Mouse (Mus musculus): Measurements from ENCODE around the gene Rab3d. TPM values are rescaled to one million over a fixed set of nuclear protein-coding genes. Genes with fewer than 3 reads are reported as not detected.

The Rab3d gene
- total RNA-seq, 1 experiment = 4.4 TPM

DNA sequence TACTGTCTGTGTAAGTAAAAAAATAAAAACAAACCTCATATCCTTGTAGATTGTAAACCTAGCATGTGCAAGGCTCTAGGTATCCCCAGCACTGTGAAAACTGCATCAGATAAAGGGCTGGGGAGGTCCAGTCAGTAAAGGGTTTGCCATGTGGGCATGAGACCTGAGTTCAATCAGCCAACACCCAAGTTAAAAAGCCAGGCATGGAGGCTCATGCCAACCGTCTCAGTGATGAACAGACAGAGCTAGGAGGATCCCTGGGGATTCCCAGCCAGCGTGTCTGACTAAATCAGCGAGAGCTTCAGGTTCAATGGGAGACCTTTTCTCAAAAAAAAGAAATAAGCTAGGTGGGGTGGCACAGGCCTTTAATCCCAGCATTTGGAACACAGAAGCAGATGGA is 7.0 kb upstream of the Rab3d start:
- TF ChIP-seq CHD2 (IDR thresholded peaks at IDR 0.05; ENCODE audit: low read depth, low read length) (no peak), ZC3H11A (IDR thresholded peaks at IDR 0.05; ENCODE audit: borderline replicate concordance, low read depth, low read length) (no peak), HCFC1 (IDR thresholded peaks at IDR 0.05; ENCODE audit: borderline replicate concordance, insufficient read depth, low read length) (no peak), MAFK (IDR thresholded peaks at IDR 0.05; ENCODE audit: insufficient read depth, low read depth, low read length) (no peak), ZNF384 (IDR thresholded peaks at IDR 0.05; ENCODE audit: low read depth, low read length) (no peak)
- Histone ChIP-seq H3K4me1 (ENCODE audit: control insufficient read depth in 2 of 2, insufficient read depth in 2 of 2, low read length in 2 of 2, poor library complexity in 1 of 2) (peaks cover 0 to 7% of the 10 kb centered on the region in 2 experiments; a peak in 2 of 4 replicates), H3K27ac (ENCODE audit: insufficient read depth, low read depth, low read length, poor library complexity, severe bottlenecking) (no peak overlapping the region), H3K4me3 (ENCODE audit: insufficient read depth in 1 of 2, low read depth in 1 of 2, low read length in 2 of 2, poor library complexity in 1 of 2, severe bottlenecking in 1 of 2) (no peak overlapping the region), H3K9ac (ENCODE audit: insufficient read depth, low read depth, low read length, poor library complexity, severe bottlenecking) (no peak overlapping the region), H3K9me3 (ENCODE audit: control insufficient read depth, insufficient read depth, low read depth, low read length) (no peaks in the 10 kb centered on the region), H3K36me3 (ENCODE audit: control insufficient read depth, insufficient read depth, low read length, poor library complexity, severe bottlenecking) (peaks cover 14% of the 10 kb centered on the region; the same call in 1 of the 2 replicates)
- no peak for DNase-seq (ENCODE audit: low read depth, low spot score)
- in situ Hi-C loops (cut with MboI; ENCODE audit: low sequenced_read_pairs in 2 of 2, unreplicated experiment in 2 of 2) = no loop called here

DNA sequence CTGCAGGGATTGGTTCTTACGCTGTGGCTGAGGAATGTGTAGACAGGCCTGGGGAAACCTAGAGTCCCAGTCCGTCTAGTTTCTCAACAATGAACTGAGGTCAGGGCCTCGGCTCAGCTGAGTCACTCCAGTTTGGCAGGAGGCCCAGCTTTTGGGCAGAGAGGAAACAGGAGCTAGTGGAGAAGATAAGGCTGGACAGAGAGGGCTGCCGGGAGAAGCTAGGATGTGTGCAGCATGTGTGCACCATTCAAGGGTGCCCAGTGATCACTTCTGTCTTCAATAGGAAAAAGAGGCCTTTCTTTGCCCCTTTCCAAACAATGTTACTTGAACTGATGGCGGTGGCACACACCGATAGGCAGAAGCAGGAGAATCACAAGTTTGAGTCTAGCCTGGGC is 6.1 kb upstream of the Rab3d start:
- Histone ChIP-seq H3K9ac (ENCODE audit: insufficient read depth, low read depth, low read length, poor library complexity, severe bottlenecking) (no peak overlapping the region), H3K36me3 (ENCODE audit: control insufficient read depth, insufficient read depth, low read length, poor library complexity, severe bottlenecking) (peaks cover 14% of the 10 kb centered on the region; the same call in 1 of the 2 replicates), H3K4me3 (ENCODE audit: insufficient read depth in 1 of 2, low read depth in 1 of 2, low read length in 2 of 2, poor library complexity in 1 of 2, severe bottlenecking in 1 of 2) (no peak overlapping the region), H3K4me1 (ENCODE audit: control insufficient read depth in 2 of 2, insufficient read depth in 2 of 2, low read length in 2 of 2, poor library complexity in 1 of 2) (peaks cover 0 to 7% of the 10 kb centered on the region in 2 experiments; a peak in 2 of 4 replicates), H3K9me3 (ENCODE audit: control insufficient read depth, insufficient read depth, low read depth, low read length) (no peaks in the 10 kb centered on the region), H3K27ac (ENCODE audit: insufficient read depth, low read depth, low read length, poor library complexity, severe bottlenecking) (no peak overlapping the region)
- TF ChIP-seq CHD2 (IDR thresholded peaks at IDR 0.05; ENCODE audit: low read depth, low read length) (no peak), MAFK (IDR thresholded peaks at IDR 0.05; ENCODE audit: insufficient read depth, low read depth, low read length) (no peak), HCFC1 (IDR thresholded peaks at IDR 0.05; ENCODE audit: borderline replicate concordance, insufficient read depth, low read length) (no peak), ZNF384 (IDR thresholded peaks at IDR 0.05; ENCODE audit: low read depth, low read length) (no peak), ZC3H11A (IDR thresholded peaks at IDR 0.05; ENCODE audit: borderline replicate concordance, low read depth, low read length) (no peak)
- no peak for DNase-seq (ENCODE audit: low read depth, low spot score)
- in situ Hi-C loops (cut with MboI; ENCODE audit: low sequenced_read_pairs in 2 of 2, unreplicated experiment in 2 of 2) = no loop called here

DNA sequence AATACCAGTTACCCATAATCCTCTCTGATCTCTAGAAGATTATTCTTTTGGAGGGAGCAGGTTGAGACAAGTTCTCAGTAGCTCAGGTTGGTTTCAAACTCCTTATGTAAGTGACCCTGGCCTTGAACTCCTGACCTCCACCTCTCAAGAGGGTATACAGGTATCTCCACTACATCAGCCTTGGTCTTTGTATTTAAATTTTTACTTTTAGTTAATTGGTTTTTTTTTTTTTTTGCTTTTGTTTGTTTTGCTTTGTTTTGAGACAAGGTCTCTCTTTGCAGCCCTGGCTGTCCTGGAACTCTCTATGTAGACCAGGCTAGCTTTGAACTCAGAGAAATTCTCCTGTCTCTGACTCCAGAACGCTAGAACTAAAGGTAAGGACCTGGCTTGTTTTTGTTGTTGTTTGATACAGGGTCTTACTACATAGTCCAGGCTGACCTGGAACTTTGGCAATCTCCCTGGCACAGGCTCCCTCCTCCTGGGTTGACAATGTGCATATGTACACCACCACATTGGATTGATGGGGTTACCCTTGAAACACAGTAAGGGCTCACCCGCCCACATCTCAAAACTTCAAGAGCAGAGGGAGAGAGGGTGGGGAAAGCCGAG is 5.6 kb upstream of the Rab3d start:
- no peak overlapping the region for H3K9ac ChIP-seq (ENCODE audit: insufficient read depth, low read depth, low read length, poor library complexity, severe bottlenecking)
- in situ Hi-C loops (cut with MboI; ENCODE audit: low sequenced_read_pairs in 2 of 2, unreplicated experiment in 2 of 2) = no loop called here
- H3K9me3 ChIP-seq (ENCODE audit: control insufficient read depth, insufficient read depth, low read depth, low read length) = no peaks in the 10 kb centered on the region
- H3K27ac ChIP-seq (ENCODE audit: insufficient read depth, low read depth, low read length, poor library complexity, severe bottlenecking) = no peak overlapping the region
- peaks cover 0 to 7% of the 10 kb centered on the region in 2 experiments; a peak in 2 of 4 replicates for H3K4me1 ChIP-seq (ENCODE audit: control insufficient read depth in 2 of 2, insufficient read depth in 2 of 2, low read length in 2 of 2, poor library complexity in 1 of 2)
- no peak for TF ChIP-seq ZC3H11A (IDR thresholded peaks at IDR 0.05; ENCODE audit: borderline replicate concordance, low read depth, low read length)
- no peak for TF ChIP-seq ZNF384 (IDR thresholded peaks at IDR 0.05; ENCODE audit: low read depth, low read length)
- no peak for TF ChIP-seq HCFC1 (IDR thresholded peaks at IDR 0.05; ENCODE audit: borderline replicate concordance, insufficient read depth, low read length)
- no peak for TF ChIP-seq CHD2 (IDR thresholded peaks at IDR 0.05; ENCODE audit: low read depth, low read length)
- TF ChIP-seq MAFK (IDR thresholded peaks at IDR 0.05; ENCODE audit: insufficient read depth, low read depth, low read length) = no peak
- peaks cover 14% of the 10 kb centered on the region; the same call in 1 of the 2 replicates for H3K36me3 ChIP-seq (ENCODE audit: control insufficient read depth, insufficient read depth, low read length, poor library complexity, severe bottlenecking)
- H3K4me3 ChIP-seq (ENCODE audit: insufficient read depth in 1 of 2, low read depth in 1 of 2, low read length in 2 of 2, poor library complexity in 1 of 2, severe bottlenecking in 1 of 2) = no peak overlapping the region
- DNase-seq (ENCODE audit: low read depth, low spot score) = no peak

DNA sequence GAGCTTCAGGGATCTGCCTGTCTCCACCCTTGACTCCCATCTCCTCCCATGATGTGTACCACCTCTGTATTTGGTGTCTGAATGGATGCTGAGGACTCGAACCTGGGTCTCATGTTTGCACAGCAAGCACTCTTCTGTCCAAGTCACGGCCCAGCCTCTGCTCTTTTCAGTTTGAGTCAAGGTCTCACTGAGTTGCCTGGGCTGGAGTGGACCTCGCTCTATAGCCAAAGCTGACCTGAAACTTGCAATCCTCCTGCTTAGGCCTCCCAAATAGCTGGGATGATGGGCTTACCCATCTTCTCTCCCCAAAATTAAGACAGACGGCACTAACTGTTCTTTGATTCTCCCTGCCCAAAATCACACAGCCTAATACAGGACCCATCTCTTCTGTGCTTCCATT is 5.0 kb upstream of the Rab3d start:
- Histone ChIP-seq H3K9me3 (ENCODE audit: control insufficient read depth, insufficient read depth, low read depth, low read length) (no peaks in the 10 kb centered on the region), H3K9ac (ENCODE audit: insufficient read depth, low read depth, low read length, poor library complexity, severe bottlenecking) (no peak overlapping the region), H3K4me3 (ENCODE audit: insufficient read depth in 1 of 2, low read depth in 1 of 2, low read length in 2 of 2, poor library complexity in 1 of 2, severe bottlenecking in 1 of 2) (no peak overlapping the region), H3K27ac (ENCODE audit: insufficient read depth, low read depth, low read length, poor library complexity, severe bottlenecking) (no peak overlapping the region), H3K4me1 (ENCODE audit: control insufficient read depth in 2 of 2, insufficient read depth in 2 of 2, low read length in 2 of 2, poor library complexity in 1 of 2) (peaks cover 0 to 7% of the 10 kb centered on the region in 2 experiments; a peak in 2 of 4 replicates), H3K36me3 (ENCODE audit: control insufficient read depth, insufficient read depth, low read length, poor library complexity, severe bottlenecking) (peaks cover 14% of the 10 kb centered on the region; the same call in 1 of the 2 replicates)
- in situ Hi-C loops (cut with MboI; ENCODE audit: low sequenced_read_pairs in 2 of 2, unreplicated experiment in 2 of 2) = no loop called here
- TF ChIP-seq ZC3H11A (IDR thresholded peaks at IDR 0.05; ENCODE audit: borderline replicate concordance, low read depth, low read length) = no peak
- no peak for TF ChIP-seq HCFC1 (IDR thresholded peaks at IDR 0.05; ENCODE audit: borderline replicate concordance, insufficient read depth, low read length)
- no peak for DNase-seq (ENCODE audit: low read depth, low spot score)

Data from ES-E14 (cell line).